Mouse (Mus musculus) kidney, embryonic 15.5 days (tissue): ENCODE measurements at regions not wholly inside any gene's neighbourhood (a gene's known extent, or its start where the extent isn't known, plus 50 kb on each side); places are given as distances from the start of the nearest gene placed in this dataset.
"Not testable (repeated sequence)": the region's sequence is repeated elsewhere in the genome, so short reads cannot be mapped to it uniquely, and the experiment has no call there.

ENCODE experiments used
- ATAC-seq: fragments of 200-750 bp; cut with Nextera tagmentation; replicated peaks from 2 replicates; pipeline ENCODE4 v1.8.0; 2017; ENCODE audit warnings: moderate TSS enrichment; ENCODE audit not compliant: low FRiP score
- H3K27ac ChIP-seq: fragments of 300-500 bp; sonication (generic); 2 replicates; pipeline ENCODE4 v1.5.1; 2015; ENCODE audit warnings: mild to moderate bottlenecking, inconsistent platforms
- H3K27me3 ChIP-seq: fragments of 300-500 bp; sonication (generic); 2 replicates; pipeline ENCODE4 v1.6.1; 2015; ENCODE audit warnings: inconsistent platforms
- H3K36me3 ChIP-seq: fragments of 300-500 bp; sonication (generic); 2 replicates; pipeline ENCODE4 v1.6.1; 2015; ENCODE audit warnings: inconsistent platforms
- H3K4me1 ChIP-seq: fragments of 300-500 bp; sonication (generic); 2 replicates; pipeline ENCODE4 v1.6.1; 2015; ENCODE audit warnings: inconsistent platforms
- H3K4me2 ChIP-seq: fragments of 300-500 bp; sonication (generic); 2 replicates; pipeline ENCODE4 v1.6.1; 2015; ENCODE audit warnings: moderate library complexity, mild to moderate bottlenecking, inconsistent platforms
- H3K4me3 ChIP-seq: fragments of 300-500 bp; sonication (generic); replicated peaks from 2 replicates; pipeline ENCODE4 v1.5.1; 2015; ENCODE audit warnings: mild to moderate bottlenecking, inconsistent platforms
- H3K9ac ChIP-seq: fragments of 300-500 bp; sonication (generic); 2 replicates; pipeline ENCODE4 v1.6.1; 2015; ENCODE audit warnings: mild to moderate bottlenecking, inconsistent platforms
- H3K9me3 ChIP-seq: fragments of 300-500 bp; sonication (generic); replicated peaks from 2 replicates; pipeline ENCODE4 v1.6.1; 2016; ENCODE audit warnings: inconsistent platforms
- WGBS: fragments of 180-500 bp; shearing (Covaris S2); methylation state at CpG from one replicate; pipeline ENCODE4 v1.1.7; 2015; ENCODE audit warnings: mixed read lengths; 5-methylcytosine and 5-hydroxymethylcytosine counted together

- Histone ChIP-seq H3K27ac (no peak overlapping the region), H3K9ac (no peak overlapping the region), H3K4me2 (no peak overlapping the region), H3K36me3 (no peaks in the 10 kb centered on the region), H3K4me3 (no peak overlapping the region), H3K27me3 (no peaks in the 10 kb centered on the region), H3K4me1 (no peaks in the 10 kb centered on the region), H3K9me3 (no peaks in the 10 kb centered on the region)
- 56% methylated on average over 4 of the region's 4 CpGs for WGBS
- ATAC-seq = no peak
Observed at GRCm38 (mm10) chr8:5523281-5523680, 418.1 kb upstream of the Slc10a2 start.

GRCm38 (mm10) chr8:5495861-5496260, 390.7 kb upstream of the Slc10a2 start:
- H3K27me3 ChIP-seq = no peaks in the 10 kb centered on the region
- no peaks in the 10 kb centered on the region for H3K9me3 ChIP-seq
- no peak overlapping the region for H3K9ac ChIP-seq
- H3K4me2 ChIP-seq = no peak overlapping the region
- no peak overlapping the region for H3K27ac ChIP-seq
- no peaks in the 10 kb centered on the region for H3K4me1 ChIP-seq
- ATAC-seq = peak; percentile 49; the same call in 1 of the 2 replicates
- H3K36me3 ChIP-seq = no peaks in the 10 kb centered on the region
- H3K4me3 ChIP-seq = no peak overlapping the region
- 51% methylated on average over 2 of the region's 2 CpGs for WGBS

- H3K27me3 ChIP-seq = no peaks in the 10 kb centered on the region
- H3K4me1 ChIP-seq = no peaks in the 10 kb centered on the region
- WGBS = 76% methylated on average over 3 of the region's 3 CpGs
- H3K9ac ChIP-seq = no peak overlapping the region
- H3K36me3 ChIP-seq = no peaks in the 10 kb centered on the region
- no peak overlapping the region for H3K4me2 ChIP-seq
- H3K27ac ChIP-seq = no peak overlapping the region
- no peak overlapping the region for H3K4me3 ChIP-seq
- H3K9me3 ChIP-seq = no peaks in the 10 kb centered on the region
- ATAC-seq = no peak
Observed at GRCm38 (mm10) chr8:5490491-5490890, 385.3 kb upstream of the Slc10a2 start.

GRCm38 (mm10) chr8:5482938-5483337, 377.8 kb upstream of the Slc10a2 start:
- H3K4me1 ChIP-seq = no peaks in the 10 kb centered on the region
- H3K27me3 ChIP-seq = no peaks in the 10 kb centered on the region
- H3K27ac ChIP-seq = no peak overlapping the region
- H3K4me2 ChIP-seq = no peak overlapping the region
- no peak overlapping the region for H3K4me3 ChIP-seq
- no peaks in the 10 kb centered on the region for H3K36me3 ChIP-seq
- no peak for ATAC-seq
- 81% methylated on average over 1 of the region's 1 CpGs for WGBS
- no peaks in the 10 kb centered on the region for H3K9me3 ChIP-seq
- no peak overlapping the region for H3K9ac ChIP-seq

GRCm38 (mm10) chr8:5472999-5473398, 367.8 kb upstream of the Slc10a2 start:
- no peaks in the 10 kb centered on the region for H3K4me1 ChIP-seq
- no peaks in the 10 kb centered on the region for H3K36me3 ChIP-seq
- H3K9me3 ChIP-seq = no peaks in the 10 kb centered on the region
- no peak overlapping the region for H3K9ac ChIP-seq
- H3K27ac ChIP-seq = no peak overlapping the region
- no peaks in the 10 kb centered on the region for H3K27me3 ChIP-seq
- H3K4me2 ChIP-seq = no peak overlapping the region
- H3K4me3 ChIP-seq = no peak overlapping the region
- no peak for ATAC-seq

GRCm38 (mm10) chr8:5472582-5472981, 367.4 kb upstream of the Slc10a2 start:
- no peaks in the 10 kb centered on the region for H3K4me1 ChIP-seq
- H3K36me3 ChIP-seq = no peaks in the 10 kb centered on the region
- H3K9me3 ChIP-seq = no peaks in the 10 kb centered on the region
- no peak overlapping the region for H3K4me2 ChIP-seq
- no peak overlapping the region for H3K27ac ChIP-seq
- no peak overlapping the region for H3K4me3 ChIP-seq
- 74% methylated on average over 1 of the region's 1 CpGs for WGBS
- H3K27me3 ChIP-seq = no peaks in the 10 kb centered on the region
- no peak for ATAC-seq
- no peak overlapping the region for H3K9ac ChIP-seq

GRCm38 (mm10) chr8:5457619-5458018, 352.5 kb upstream of the Slc10a2 start:
- no peaks in the 10 kb centered on the region for H3K27me3 ChIP-seq
- no peak overlapping the region for H3K4me2 ChIP-seq
- no peaks in the 10 kb centered on the region for H3K9me3 ChIP-seq
- WGBS = 96% methylated on average over 1 of the region's 1 CpGs
- no peak overlapping the region for H3K4me3 ChIP-seq
- ATAC-seq = no peak
- no peaks in the 10 kb centered on the region for H3K36me3 ChIP-seq
- no peak overlapping the region for H3K27ac ChIP-seq
- no peaks in the 10 kb centered on the region for H3K4me1 ChIP-seq
- H3K9ac ChIP-seq = no peak overlapping the region

- no peaks in the 10 kb centered on the region for H3K27me3 ChIP-seq
- no peaks in the 10 kb centered on the region for H3K4me1 ChIP-seq
- WGBS = 86% methylated on average over 4 of the region's 4 CpGs
- H3K27ac ChIP-seq = no peak overlapping the region
- H3K9ac ChIP-seq = no peak overlapping the region
- H3K4me3 ChIP-seq = no peak overlapping the region
- H3K4me2 ChIP-seq = no peak overlapping the region
- H3K36me3 ChIP-seq = no peaks in the 10 kb centered on the region
- H3K9me3 ChIP-seq = no peaks in the 10 kb centered on the region
- ATAC-seq = no peak
Observed at GRCm38 (mm10) chr8:5453469-5453868, 348.3 kb upstream of the Slc10a2 start.

GRCm38 (mm10) chr8:5442243-5442642, 337.1 kb upstream of the Slc10a2 start:
- H3K27me3 ChIP-seq, H3K4me2 ChIP-seq, H3K9me3 ChIP-seq, H3K36me3 ChIP-seq, ATAC-seq, H3K9ac ChIP-seq, H3K27ac ChIP-seq, H3K4me3 ChIP-seq, H3K4me1 ChIP-seq: not testable (repeated sequence)
- WGBS = 88% methylated on average over 5 of the region's 5 CpGs

- not testable (repeated sequence) for ATAC-seq, H3K9me3 ChIP-seq, H3K4me3 ChIP-seq, H3K27ac ChIP-seq, H3K9ac ChIP-seq, H3K4me2 ChIP-seq, H3K36me3 ChIP-seq, H3K4me1 ChIP-seq, H3K27me3 ChIP-seq
- 76% methylated on average over 3 of the region's 3 CpGs for WGBS
Observed at GRCm38 (mm10) chr8:5440404-5440803, 335.3 kb upstream of the Slc10a2 start.

- no peak overlapping the region for H3K27ac ChIP-seq
- no peak overlapping the region for H3K9ac ChIP-seq
- no peaks in the 10 kb centered on the region for H3K4me1 ChIP-seq
- H3K4me2 ChIP-seq = no peak overlapping the region
- H3K27me3 ChIP-seq = no peaks in the 10 kb centered on the region
- H3K36me3 ChIP-seq = no peaks in the 10 kb centered on the region
- H3K9me3 ChIP-seq = 0 out of 2 replicates have a peak, but pooled peaks cover 2% of the 10 kb centered on the region
- 0 out of 2 replicates have a peak, but pooled peaks have one; percentile 67 for ATAC-seq
- H3K4me3 ChIP-seq = no peak overlapping the region
- WGBS = 27% methylated on average over 2 of the region's 2 CpGs
Observed at GRCm38 (mm10) chr8:5439054-5439453, 333.9 kb upstream of the Slc10a2 start.

- H3K9me3 ChIP-seq = no peaks in the 10 kb centered on the region
- no peak overlapping the region for H3K27ac ChIP-seq
- no peak overlapping the region for H3K4me3 ChIP-seq
- no peaks in the 10 kb centered on the region for H3K36me3 ChIP-seq
- no peaks in the 10 kb centered on the region for H3K4me1 ChIP-seq
- 0 out of 2 replicates have a peak, but pooled peaks have one; percentile 43 for ATAC-seq
- H3K27me3 ChIP-seq = no peaks in the 10 kb centered on the region
- no peak overlapping the region for H3K9ac ChIP-seq
- no peak overlapping the region for H3K4me2 ChIP-seq
- 49% methylated on average over 3 of the region's 3 CpGs for WGBS
Observed at GRCm38 (mm10) chr8:5428303-5428971, 323.3 kb upstream of the Slc10a2 start.

- H3K9me3 ChIP-seq, H3K27me3 ChIP-seq, H3K4me1 ChIP-seq, H3K4me2 ChIP-seq, H3K4me3 ChIP-seq, H3K36me3 ChIP-seq, ATAC-seq, H3K27ac ChIP-seq, H3K9ac ChIP-seq: not testable (repeated sequence)
- WGBS = 56% methylated on average over 2 of the region's 2 CpGs
Observed at GRCm38 (mm10) chr8:5416841-5417240, 311.7 kb upstream of the Slc10a2 start.
